Mouse (Mus musculus): ENCODE results near the gene Lrrc57. TPM values are rescaled to one million over a fixed set of nuclear protein-coding genes. Genes with fewer than 3 reads are reported as not detected.
"Not testable (repeated sequence)": the region's sequence is repeated elsewhere in the genome, so short reads cannot be mapped to it uniquely, and the experiment has no call there.

Lrrc57 gene
- total and polyA plus RNA-seq, 2 experiments = 6.3 to 8.7 TPM

- no peak overlapping the region for H3K9ac ChIP-seq (ENCODE audit: low read depth, low read length)
- H3K4me1 ChIP-seq (ENCODE audit: control insufficient read depth, insufficient read depth, low read length) = peaks cover 10% of the 10 kb centered on the region
- TF ChIP-seq CTCF (IDR thresholded peaks at IDR 0.05; ENCODE audit: low read depth, low read length) (no peak), POLR2A (IDR thresholded peaks at IDR 0.05; ENCODE audit: extremely low read depth, insufficient read depth, low read length) (no peak)
- no peak for DNase-seq (ENCODE audit: extremely low read depth, low read depth, low spot score)
- peaks cover 3% of the 10 kb centered on the region; the same call in 1 of the 2 replicates for H3K36me3 ChIP-seq (ENCODE audit: control insufficient read depth, insufficient read depth, low read length)
- WGBS = 69% methylated on average over 2 of the region's 2 CpGs
- H3K27ac ChIP-seq (replicated peaks; ENCODE audit: insufficient read depth, low read depth, low read length) = no peak overlapping the region
- no peaks in the 10 kb centered on the region for H3K27me3 ChIP-seq (ENCODE audit: control insufficient read depth, insufficient read depth, low read length)
- peaks cover 19% of the 10 kb centered on the region for H3K79me2 ChIP-seq (ENCODE audit: control insufficient read depth, insufficient read depth, low read length)
- H3K4me3 ChIP-seq (ENCODE audit: insufficient read depth, low read depth, low read length) = no peak overlapping the region
These were observed 44.0 kb downstream of the Lrrc57 start for GRCm38 (mm10) chr2:120565363-120565762.

- WGBS = 92% methylated on average over 4 of the region's 4 CpGs
- not testable (repeated sequence) for H3K27ac ChIP-seq (replicated peaks; ENCODE audit: insufficient read depth, low read depth, low read length); H3K36me3 ChIP-seq (ENCODE audit: control insufficient read depth, insufficient read depth, low read length); H3K9ac ChIP-seq (ENCODE audit: low read depth, low read length); H3K27me3 ChIP-seq (ENCODE audit: control insufficient read depth, insufficient read depth, low read length); H3K4me3 ChIP-seq (ENCODE audit: insufficient read depth, low read depth, low read length); DNase-seq (ENCODE audit: extremely low read depth, low read depth, low spot score)
- Histone ChIP-seq H3K79me2 (ENCODE audit: control insufficient read depth, insufficient read depth, low read length) (peaks cover 24% of the 10 kb centered on the region), H3K4me1 (ENCODE audit: control insufficient read depth, insufficient read depth, low read length) (peaks cover 10% of the 10 kb centered on the region)
These were observed 44.7 kb downstream of the Lrrc57 start for GRCm38 (mm10) chr2:120564548-120565188.

DNA sequence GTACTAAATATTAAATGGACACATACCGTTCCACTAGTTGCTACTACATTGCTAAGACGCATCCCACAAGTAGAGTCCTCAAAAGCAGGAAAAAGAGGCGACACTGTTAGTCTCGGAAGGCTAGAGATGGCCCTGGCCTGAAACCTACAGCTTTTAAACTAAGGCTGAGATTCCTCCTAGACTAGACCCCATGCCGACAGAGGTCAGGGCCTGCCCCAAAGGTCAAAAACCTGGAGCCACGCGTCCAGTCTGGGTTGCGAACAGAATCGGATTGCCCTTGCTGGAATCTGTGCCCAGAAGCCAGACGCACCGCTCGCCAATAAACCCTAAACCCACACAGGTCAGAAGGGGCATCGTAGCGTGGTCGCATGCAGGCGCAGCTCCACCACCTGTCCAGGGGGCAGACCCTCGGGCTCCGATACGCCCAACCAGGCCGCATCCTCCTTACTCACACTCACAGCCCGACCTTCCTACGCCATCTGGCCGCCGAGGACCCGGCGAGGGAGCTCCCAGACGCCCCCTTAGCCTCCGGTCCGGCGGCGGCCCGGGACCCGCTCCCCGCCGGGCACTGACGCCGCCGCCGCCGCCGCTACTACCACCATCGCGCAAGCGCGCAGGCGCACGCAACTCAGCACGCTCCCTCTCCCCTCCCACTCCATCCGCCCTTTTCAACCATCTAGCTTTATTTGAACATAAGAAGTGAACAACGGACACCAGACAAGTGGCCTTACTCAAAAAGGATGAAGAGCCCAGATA lies 45.9 kb downstream of the Lrrc57 start, which contains the start of gene Zfp106:
Zfp106 (minus strand) TSS at position 609 of the 756 bp plus-strand sequence.
- Histone ChIP-seq H3K27ac (replicated peaks; ENCODE audit: insufficient read depth, low read depth, low read length) (peak within 1 kb of the TSS; percentile 97), H3K4me3 (ENCODE audit: insufficient read depth, low read depth, low read length) (peak within 1 kb of the TSS; percentile 78), H3K27me3 (ENCODE audit: control insufficient read depth, insufficient read depth, low read length) (no peaks in the 10 kb centered on the region), H3K4me1 (ENCODE audit: control insufficient read depth, insufficient read depth, low read length) (peaks cover 7% of the 10 kb centered on the region), H3K36me3 (ENCODE audit: control insufficient read depth, insufficient read depth, low read length) (peaks cover 3% of the 10 kb centered on the region; the same call in 1 of the 2 replicates), H3K79me2 (ENCODE audit: control insufficient read depth, insufficient read depth, low read length) (peaks cover 22% of the 10 kb centered on the region), H3K9ac (ENCODE audit: low read depth, low read length) (peak within 1 kb of the TSS; percentile 98)
- TF ChIP-seq CTCF (IDR thresholded peaks at IDR 0.05; ENCODE audit: low read depth, low read length) = no peak
- peak; percentile 77 for TF ChIP-seq POLR2A (IDR thresholded peaks at IDR 0.05; ENCODE audit: extremely low read depth, insufficient read depth, low read length)
- 1% methylated on average over 50 of the region's 50 CpGs for WGBS
- DNase-seq (ENCODE audit: extremely low read depth, low read depth, low spot score) = peak; percentile 86

- Histone ChIP-seq H3K4me1 (ENCODE audit: control insufficient read depth, insufficient read depth, low read length) (peaks cover 7% of the 10 kb centered on the region), H3K36me3 (ENCODE audit: control insufficient read depth, insufficient read depth, low read length) (peaks cover 3% of the 10 kb centered on the region; the same call in 1 of the 2 replicates), H3K9ac (ENCODE audit: low read depth, low read length) (peak overlapping the region; percentile 98), H3K27ac (replicated peaks; ENCODE audit: insufficient read depth, low read depth, low read length) (peak overlapping the region; percentile 97; the same call in 1 of the 2 replicates), H3K4me3 (ENCODE audit: insufficient read depth, low read depth, low read length) (peak overlapping the region; percentile 78), H3K27me3 (ENCODE audit: control insufficient read depth, insufficient read depth, low read length) (no peaks in the 10 kb centered on the region), H3K79me2 (ENCODE audit: control insufficient read depth, insufficient read depth, low read length) (peaks cover 25% of the 10 kb centered on the region)
- no peak for TF ChIP-seq CTCF (IDR thresholded peaks at IDR 0.05; ENCODE audit: low read depth, low read length)
- TF ChIP-seq POLR2A (IDR thresholded peaks at IDR 0.05; ENCODE audit: extremely low read depth, insufficient read depth, low read length) = no peak
- WGBS = 10% methylated on average over 9 of the region's 9 CpGs
- DNase-seq (ENCODE audit: extremely low read depth, low read depth, low spot score) = no peak
These were observed 46.5 kb downstream of the Lrrc57 start for GRCm38 (mm10) chr2:120562859-120563234.

DNA sequence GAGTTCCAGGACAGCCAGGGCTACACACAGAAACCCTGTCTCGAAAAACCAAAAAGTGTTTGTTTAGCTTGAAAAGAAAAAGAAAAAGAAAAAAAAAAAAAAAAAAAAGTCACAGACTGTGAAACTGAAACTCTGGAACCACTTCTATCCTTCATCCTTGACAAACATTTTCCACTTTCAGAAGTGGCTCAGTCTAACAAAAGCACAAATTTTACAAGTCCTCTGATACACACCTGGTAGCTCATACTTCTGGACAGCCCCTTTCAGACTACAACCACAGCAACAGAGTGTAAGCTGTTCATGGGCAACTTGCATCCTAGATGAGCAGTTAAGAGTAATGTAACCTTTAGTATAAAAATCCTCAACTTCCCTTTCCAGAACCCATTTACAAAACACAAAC lies 47.8 kb downstream of the Lrrc57 start:
- Histone ChIP-seq H3K4me3 (ENCODE audit: insufficient read depth, low read depth, low read length) (no peak overlapping the region), H3K36me3 (ENCODE audit: control insufficient read depth, insufficient read depth, low read length) (peaks cover 3% of the 10 kb centered on the region; the same call in 1 of the 2 replicates), H3K27me3 (ENCODE audit: control insufficient read depth, insufficient read depth, low read length) (no peaks in the 10 kb centered on the region), H3K9ac (ENCODE audit: low read depth, low read length) (no peak overlapping the region), H3K27ac (replicated peaks; ENCODE audit: insufficient read depth, low read depth, low read length) (no peak overlapping the region), H3K79me2 (ENCODE audit: control insufficient read depth, insufficient read depth, low read length) (peaks cover 29% of the 10 kb centered on the region), H3K4me1 (ENCODE audit: control insufficient read depth, insufficient read depth, low read length) (peaks cover 14% of the 10 kb centered on the region)
- WGBS = 41% methylated on average over 1 of the region's 1 CpGs
- no peak for DNase-seq (ENCODE audit: extremely low read depth, low read depth, low spot score)
- TF ChIP-seq POLR2A (IDR thresholded peaks at IDR 0.05; ENCODE audit: extremely low read depth, insufficient read depth, low read length) = no peak
- TF ChIP-seq CTCF (IDR thresholded peaks at IDR 0.05; ENCODE audit: low read depth, low read length) = no peak

DNA sequence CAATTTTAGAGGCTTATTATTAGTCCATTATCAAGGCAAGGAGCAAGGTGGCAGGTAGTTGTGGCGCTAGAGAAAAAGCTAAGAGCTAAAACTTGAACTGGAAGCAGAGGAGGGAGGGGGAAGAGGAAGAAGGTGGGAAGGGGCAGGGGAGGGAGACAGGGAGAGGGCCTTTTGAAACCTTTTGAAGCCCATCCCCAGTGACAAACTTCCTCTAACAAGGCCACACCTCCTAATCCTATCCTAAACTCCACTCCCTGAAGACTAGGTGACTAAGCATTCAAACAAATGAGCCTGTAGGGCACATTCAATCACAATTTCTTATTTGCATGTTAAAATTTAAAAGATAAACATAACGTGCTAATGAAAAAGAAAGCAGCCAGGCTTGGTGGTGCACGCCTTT lies 50.5 kb downstream of the Lrrc57 start:
- no peaks in the 10 kb centered on the region for H3K27me3 ChIP-seq (ENCODE audit: control insufficient read depth, insufficient read depth, low read length)
- H3K79me2 ChIP-seq (ENCODE audit: control insufficient read depth, insufficient read depth, low read length) = peaks cover 35% of the 10 kb centered on the region
- H3K4me1 ChIP-seq (ENCODE audit: control insufficient read depth, insufficient read depth, low read length) = peaks cover 15% of the 10 kb centered on the region
- WGBS = 82% methylated on average over 3 of the region's 3 CpGs
- DNase-seq (ENCODE audit: extremely low read depth, low read depth, low spot score) = no peak
- TF ChIP-seq CTCF (IDR thresholded peaks at IDR 0.05; ENCODE audit: low read depth, low read length) (no peak), POLR2A (IDR thresholded peaks at IDR 0.05; ENCODE audit: extremely low read depth, insufficient read depth, low read length) (no peak)
- H3K9ac ChIP-seq (ENCODE audit: low read depth, low read length) = no peak overlapping the region
- no peak overlapping the region for H3K4me3 ChIP-seq (ENCODE audit: insufficient read depth, low read depth, low read length)
- H3K27ac ChIP-seq (replicated peaks; ENCODE audit: insufficient read depth, low read depth, low read length) = no peak overlapping the region
- H3K36me3 ChIP-seq (ENCODE audit: control insufficient read depth, insufficient read depth, low read length) = peaks cover 10% of the 10 kb centered on the region
